Mouse (Mus musculus): ENCODE measurements around the gene Ttc25.

DNA sequence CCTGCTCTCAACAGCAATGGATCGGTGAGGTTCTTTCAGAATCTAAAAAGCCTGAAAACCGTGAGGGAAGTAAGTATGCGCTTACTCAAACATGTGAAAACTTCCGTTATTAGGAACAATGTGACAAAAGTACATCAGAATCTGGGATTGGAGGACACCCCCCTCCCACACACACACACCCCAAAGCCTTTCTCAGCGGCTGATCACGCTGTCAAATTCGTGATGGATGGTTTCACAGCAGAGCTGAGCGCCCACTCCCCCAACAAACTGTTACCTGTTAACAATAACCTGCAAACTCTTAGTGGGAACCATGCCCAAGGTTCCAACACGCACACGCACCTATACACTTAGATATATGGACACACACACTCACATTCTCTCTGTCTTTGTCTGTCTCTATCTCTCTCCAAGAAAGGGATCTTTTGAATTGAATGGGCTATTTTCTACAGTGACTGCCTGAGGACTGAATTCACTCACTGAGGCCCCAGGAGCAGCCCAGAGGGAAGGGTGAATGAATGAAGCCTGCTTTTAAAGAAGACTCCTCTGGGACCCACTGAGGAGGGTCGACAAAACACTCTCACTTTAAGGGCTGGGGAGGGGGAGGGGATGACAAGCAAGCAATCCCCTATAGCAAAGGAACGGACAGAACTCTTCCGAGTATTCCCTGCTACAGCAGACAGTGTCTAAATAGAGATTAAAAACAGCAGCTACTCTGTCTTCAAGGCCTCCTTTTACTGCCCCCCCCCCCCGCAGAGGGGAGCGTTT lies 19.2 kb upstream of the Ttc25 start:
- no peak for TF ChIP-seq CTCF (IDR thresholded peaks at IDR 0.05; ENCODE audit: control insufficient read depth, insufficient read depth, insufficient read length)
- no peak for TF ChIP-seq FOSL1 (IDR thresholded peaks at IDR 0.05; ENCODE audit: insufficient read depth, low read length, poor library complexity, severe bottlenecking)
- TF ChIP-seq MYOD1 (IDR thresholded peaks at IDR 0.05; ENCODE audit: control insufficient read depth, insufficient read length, low read depth) = no peak
- TF ChIP-seq MAX (IDR thresholded peaks at IDR 0.05) = no peak
- no peak for TF ChIP-seq USF1 (IDR thresholded peaks at IDR 0.05; ENCODE audit: low read depth)

All from C2C12 (cell line).